Mouse (Mus musculus) embryonic facial prominence, embryonic 12.5 days (tissue): ENCODE results near the gene Coasy. TPM values are rescaled to one million over a fixed set of nuclear protein-coding genes. Genes with fewer than 3 reads are reported as not detected.

Experiments used
- ATAC-seq: fragments of 200-750 bp; cut with Nextera tagmentation; 2 replicates; pipeline ENCODE4 v1.8.0; 2017; ENCODE audit not compliant: insufficient number of reproducible peaks, insufficient read depth, low FRiP score, low TSS enrichment
- H3K27ac ChIP-seq: fragments of 300-500 bp; sonication (generic); 2 replicates; pipeline ENCODE4 v1.5.1; 2016; ENCODE audit warnings: mild to moderate bottlenecking
- H3K27me3 ChIP-seq: fragments of 300-500 bp; sonication (generic); 2 replicates; pipeline ENCODE4 v1.6.1; 2016; ENCODE audit warnings: mild to moderate bottlenecking, moderate library complexity
- H3K36me3 ChIP-seq: fragments of 300-500 bp; sonication (generic); 2 replicates; pipeline ENCODE4 v1.6.1; 2016; ENCODE audit warnings: mild to moderate bottlenecking
- H3K4me1 ChIP-seq: fragments of 300-500 bp; sonication (generic); 2 replicates; pipeline ENCODE4 v1.6.1; 2016
- H3K4me2 ChIP-seq: fragments of 300-500 bp; sonication (generic); replicated peaks from 2 replicates; pipeline ENCODE4 v1.6.1; 2016; ENCODE audit warnings: mild to moderate bottlenecking, moderate library complexity
- H3K4me3 ChIP-seq: fragments of 300-500 bp; sonication (generic); 2 replicates; pipeline ENCODE4 v1.5.1; 2016; ENCODE audit warnings: mild to moderate bottlenecking
- H3K9ac ChIP-seq: fragments of 300-500 bp; sonication (generic); 2 replicates; pipeline ENCODE4 v1.6.1; 2016; ENCODE audit warnings: mild to moderate bottlenecking, moderate library complexity
- H3K9me3 ChIP-seq: fragments of 300-500 bp; sonication (generic); 2 replicates; pipeline ENCODE4 v1.6.1; 2016; ENCODE audit warnings: mild to moderate bottlenecking, moderate library complexity
- WGBS: fragments of 180-500 bp; shearing (Covaris S2); methylation state at CpG from one replicate; pipeline ENCODE4 v1.1.7; 2016; 5-methylcytosine and 5-hydroxymethylcytosine counted together
- polyA plus RNA-seq: library from polyadenylated mRNA; unstranded; fragments of >200 nt; fragmentation: Nextera tagmentation; extraction: Ambion mirVana; gene quantifications from 2 replicates; pipeline ENCODE4 v1.2.1, GENCODE M21; 2016

Coasy gene
- polyA plus RNA-seq, 1 experiment from 2014 or later = 45.6 TPM

DNA sequence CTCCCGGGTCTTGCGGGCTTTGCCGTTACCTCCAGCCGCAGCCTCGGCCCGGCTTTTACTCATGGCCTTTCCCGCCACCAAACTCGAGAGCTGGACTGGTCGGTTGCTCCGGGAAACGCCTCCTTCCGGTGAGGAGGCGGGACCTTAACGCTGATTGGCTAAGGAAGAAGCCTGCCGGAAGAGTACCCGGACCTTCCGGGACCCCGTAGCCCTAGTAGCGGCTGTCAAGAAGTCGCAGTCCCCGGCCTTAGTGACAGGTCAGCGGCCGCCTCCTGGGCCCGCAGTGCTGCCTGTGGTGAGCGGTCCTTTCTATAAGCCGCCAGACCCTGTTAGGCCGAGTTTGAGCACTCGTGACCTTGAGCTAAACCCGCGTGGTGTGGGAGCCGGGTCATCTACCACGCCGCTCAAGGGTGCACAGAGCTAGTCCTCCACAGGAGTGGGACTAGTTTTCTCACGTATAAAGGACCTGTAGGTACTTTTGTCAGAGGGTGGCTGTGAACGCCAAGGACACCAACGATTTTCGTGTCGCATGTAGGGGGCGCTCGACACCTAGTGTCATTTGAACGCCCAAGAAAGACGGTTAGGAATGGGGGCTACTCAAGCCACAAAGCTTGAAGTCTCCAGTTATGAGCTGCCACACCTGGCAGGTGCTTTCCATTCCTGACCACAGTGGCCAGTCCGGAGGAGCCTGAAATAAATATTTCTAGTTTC, 13.1 kb downstream of the Coasy start, which contains the start of gene Psmc3ip:
Gene Psmc3ip (minus strand): TSS at position 123 of the 711 bp plus-strand sequence.
- H3K9me3 ChIP-seq = no peaks in the 10 kb centered on the region
- peak within 1 kb of the TSS; percentile 87 for H3K4me2 ChIP-seq
- peak; percentile 81 for ATAC-seq
- H3K4me3 ChIP-seq = peak within 1 kb of the TSS; percentile 72
- H3K9ac ChIP-seq = peak within 1 kb of the TSS; percentile 71
- WGBS = under 1% methylated on average over 43 of the region's 43 CpGs
- peaks cover 71% of the 10 kb centered on the region for H3K36me3 ChIP-seq
- peak within 1 kb of the TSS; percentile 69 for H3K27ac ChIP-seq
- no peaks in the 10 kb centered on the region for H3K27me3 ChIP-seq
- 0 out of 2 replicates have a peak, but pooled peaks cover 8% of the 10 kb centered on the region for H3K4me1 ChIP-seq

DNA sequence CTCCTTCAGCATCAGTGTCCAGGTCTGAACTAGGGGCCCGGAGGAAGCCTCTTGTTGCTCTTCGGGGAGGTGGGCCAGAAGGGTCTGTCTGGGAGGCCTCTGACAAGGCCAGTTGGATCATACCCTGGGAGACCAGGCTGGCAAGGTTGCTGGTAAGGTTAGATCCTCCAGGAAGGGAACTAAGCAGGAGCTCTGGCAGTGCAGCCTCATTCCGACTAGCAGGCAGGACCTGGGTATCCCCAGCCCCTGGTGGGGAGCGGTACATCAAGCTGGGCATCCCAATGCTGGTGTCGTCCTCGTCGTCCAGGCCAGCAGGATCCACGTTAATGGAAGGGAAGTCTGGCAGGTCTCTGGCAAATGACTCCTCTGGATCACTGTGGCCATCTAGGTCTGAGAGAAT, 15.9 kb downstream of the Coasy start:
- Histone ChIP-seq H3K36me3 (peaks cover 68% of the 10 kb centered on the region), H3K9me3 (no peaks in the 10 kb centered on the region), H3K4me3 (no peak overlapping the region), H3K27me3 (no peaks in the 10 kb centered on the region), H3K9ac (no peak overlapping the region), H3K4me2 (no peak overlapping the region), H3K27ac (no peak overlapping the region), H3K4me1 (0 out of 2 replicates have a peak, but pooled peaks cover 8% of the 10 kb centered on the region)
- 84% methylated on average over 8 of the region's 8 CpGs for whole genome bisulfite sequencing
- no peak for ATAC-seq

DNA sequence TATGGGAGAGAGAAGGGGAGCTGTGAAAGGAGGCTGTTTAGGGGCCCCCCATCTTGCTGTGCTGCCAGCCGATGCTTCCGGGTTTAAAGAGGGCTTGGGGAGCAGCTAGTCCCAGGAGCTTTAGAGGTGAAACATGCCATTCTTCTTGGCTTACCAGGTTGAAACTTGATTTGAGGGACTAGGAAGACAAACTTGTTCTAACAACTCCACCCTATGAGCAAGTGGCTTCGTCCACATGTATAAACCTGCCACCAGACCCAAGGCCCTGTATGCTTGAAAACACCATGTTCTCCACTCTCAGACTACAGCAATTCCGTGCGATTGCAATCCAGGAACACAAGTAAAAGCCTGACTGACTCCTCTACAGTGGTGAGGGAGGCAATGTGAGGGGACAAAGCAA, 20.6 kb downstream of the Coasy start:
- no peaks in the 10 kb centered on the region for H3K4me1 ChIP-seq
- ATAC-seq = no peak
- peak overlapping the region; percentile 19; the same call in 1 of the 2 replicates for H3K27ac ChIP-seq
- H3K27me3 ChIP-seq = no peaks in the 10 kb centered on the region
- no peaks in the 10 kb centered on the region for H3K9me3 ChIP-seq
- no peak overlapping the region for H3K4me3 ChIP-seq
- no peak overlapping the region for H3K4me2 ChIP-seq
- peaks cover 54% of the 10 kb centered on the region for H3K36me3 ChIP-seq
- no peak overlapping the region for H3K9ac ChIP-seq
- 85% methylated on average over 5 of the region's 5 CpGs for WGBS

DNA sequence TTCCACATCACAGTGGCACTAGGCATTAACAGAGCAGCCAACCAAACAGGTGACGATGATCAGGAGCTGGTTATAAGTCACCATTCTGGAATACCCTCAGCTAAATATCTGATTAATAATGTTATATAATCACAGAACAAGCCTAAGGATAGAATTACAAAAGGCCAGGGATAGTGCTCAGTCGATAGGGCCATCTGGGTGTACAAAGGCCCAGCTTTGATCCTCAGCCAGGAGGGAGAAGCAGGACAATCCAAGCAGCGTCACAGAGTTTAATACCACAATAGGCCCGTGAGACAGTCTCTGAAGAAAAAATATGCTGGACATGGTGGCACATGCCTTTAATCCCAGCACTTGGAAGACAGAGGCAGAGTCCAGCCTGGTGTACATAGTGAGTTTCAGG, 27.0 kb downstream of the Coasy start:
- H3K36me3 ChIP-seq = peaks cover 4% of the 10 kb centered on the region; the same call in 1 of the 2 replicates
- H3K9ac ChIP-seq = no peak overlapping the region
- no peak overlapping the region for H3K4me3 ChIP-seq
- no peaks in the 10 kb centered on the region for H3K4me1 ChIP-seq
- H3K27ac ChIP-seq = no peak overlapping the region
- ATAC-seq = no peak
- H3K27me3 ChIP-seq = no peaks in the 10 kb centered on the region
- no peak overlapping the region for H3K4me2 ChIP-seq
- no peaks in the 10 kb centered on the region for H3K9me3 ChIP-seq
- 85% methylated on average over 4 of the region's 4 CpGs for WGBS

DNA sequence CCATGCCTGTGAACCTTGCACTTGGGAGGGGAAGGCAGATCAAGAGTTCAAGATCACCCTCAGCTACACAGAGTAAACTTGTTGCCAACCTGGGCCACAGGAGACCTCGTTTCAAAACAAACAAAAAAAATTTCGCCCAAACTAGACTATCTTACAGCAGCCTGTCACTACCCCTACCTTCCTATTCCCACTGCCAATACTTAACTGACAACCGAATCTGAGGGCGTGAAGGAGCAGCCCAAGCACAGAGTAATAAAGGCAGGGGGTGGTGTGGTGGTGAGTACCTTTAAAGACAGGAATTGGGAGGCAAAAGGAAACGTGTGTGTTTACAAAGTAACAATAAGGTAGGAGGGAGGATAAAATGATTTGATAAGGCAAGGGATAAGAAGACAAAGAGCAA, 28.3 kb downstream of the Coasy start:
- ATAC-seq = no peak
- 69% methylated on average over 5 of the region's 5 CpGs for WGBS

DNA sequence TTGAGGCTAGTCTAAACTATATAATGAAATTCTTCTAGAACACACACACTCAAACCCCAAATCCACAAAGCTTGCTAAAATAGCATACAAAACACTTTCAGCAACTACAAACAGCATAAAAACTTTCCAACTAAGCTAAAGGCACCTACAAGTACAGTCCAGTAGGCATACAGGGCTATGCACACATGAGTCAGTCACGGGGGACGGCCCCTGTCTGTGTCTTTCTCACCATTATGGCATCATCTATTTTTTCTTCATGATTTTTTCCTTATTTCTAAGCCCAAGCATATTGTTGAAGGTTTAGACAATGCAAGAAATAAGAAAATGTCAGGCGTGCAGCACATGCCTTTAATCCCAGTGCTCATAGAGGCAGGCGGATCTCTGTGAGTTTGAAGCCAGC, 28.8 kb downstream of the Coasy start:
- no peaks in the 10 kb centered on the region for H3K27me3 ChIP-seq
- H3K4me3 ChIP-seq = no peak overlapping the region
- no peak overlapping the region for H3K9ac ChIP-seq
- peaks cover 3% of the 10 kb centered on the region; the same call in 1 of the 2 replicates for H3K4me1 ChIP-seq
- H3K36me3 ChIP-seq = peaks cover 4% of the 10 kb centered on the region; the same call in 1 of the 2 replicates
- no peaks in the 10 kb centered on the region for H3K9me3 ChIP-seq
- 88% methylated on average over 4 of the region's 4 CpGs for WGBS
- no peak overlapping the region for H3K27ac ChIP-seq
- H3K4me2 ChIP-seq = no peak overlapping the region
- ATAC-seq = no peak

More for the DNA sequence above, 28.3 kb downstream of the Coasy start:
- no peak overlapping the region for H3K4me2 ChIP-seq
- no peak overlapping the region for H3K4me3 ChIP-seq
- no peaks in the 10 kb centered on the region for H3K4me1 ChIP-seq
- H3K9me3 ChIP-seq = no peaks in the 10 kb centered on the region
- H3K36me3 ChIP-seq = peaks cover 4% of the 10 kb centered on the region; the same call in 1 of the 2 replicates
- no peaks in the 10 kb centered on the region for H3K27me3 ChIP-seq
- no peak overlapping the region for H3K9ac ChIP-seq
- no peak overlapping the region for H3K27ac ChIP-seq

DNA sequence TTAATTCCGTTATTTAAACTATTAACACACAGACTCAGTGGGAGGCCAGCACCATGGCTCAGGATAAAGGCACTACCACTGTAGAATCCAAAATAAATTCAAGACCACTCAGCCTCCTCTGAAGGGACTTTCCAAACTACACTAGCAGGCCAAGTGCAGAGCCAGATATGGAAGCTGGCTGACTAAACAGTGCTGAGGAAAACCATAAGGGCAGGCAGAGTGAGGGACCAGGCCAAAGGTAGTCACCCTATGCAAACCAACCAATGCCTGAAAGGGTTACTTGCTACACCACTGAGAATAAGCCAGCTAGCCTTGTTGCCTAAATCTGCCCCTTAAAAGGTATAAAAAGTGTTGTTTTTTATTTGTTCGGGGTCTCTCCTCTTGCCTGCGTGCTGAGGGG, 29.8 kb downstream of the Coasy start:
- Histone ChIP-seq H3K36me3 (peaks cover 9% of the 10 kb centered on the region; the same call in 1 of the 2 replicates), H3K4me3 (no peak overlapping the region), H3K9me3 (no peaks in the 10 kb centered on the region), H3K9ac (no peak overlapping the region), H3K4me1 (peaks cover 3% of the 10 kb centered on the region; the same call in 1 of the 2 replicates), H3K4me2 (no peak overlapping the region), H3K27ac (no peak overlapping the region), H3K27me3 (no peaks in the 10 kb centered on the region)
- WGBS = 91% methylated on average over 3 of the region's 3 CpGs
- no peak for ATAC-seq

DNA sequence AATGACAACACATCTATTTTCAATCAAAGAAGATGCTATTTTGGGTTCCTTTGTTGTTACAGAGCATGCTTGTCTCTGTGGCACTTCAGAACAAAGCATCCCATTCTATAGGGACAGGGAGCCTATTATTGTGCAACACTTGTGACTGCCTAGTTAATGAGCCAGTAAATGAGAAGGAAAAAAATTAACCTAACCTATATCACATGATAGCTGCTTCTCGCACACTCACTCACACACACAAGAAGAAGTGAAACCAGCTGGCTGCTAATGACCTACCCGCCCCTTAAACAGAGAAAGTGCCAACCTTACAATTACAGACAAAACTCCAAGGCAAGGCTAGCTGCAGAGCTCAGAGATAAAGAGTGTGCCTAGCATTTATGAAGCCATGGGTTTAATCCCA, 33.2 kb downstream of the Coasy start:
- no peak overlapping the region for H3K4me3 ChIP-seq
- H3K4me1 ChIP-seq = peaks cover 17% of the 10 kb centered on the region
- peaks cover 10% of the 10 kb centered on the region; the same call in 1 of the 2 replicates for H3K36me3 ChIP-seq
- no peak overlapping the region for H3K27ac ChIP-seq
- no peak for ATAC-seq
- H3K27me3 ChIP-seq = no peaks in the 10 kb centered on the region
- 79% methylated on average over 2 of the region's 2 CpGs for WGBS
- no peak overlapping the region for H3K9ac ChIP-seq
- H3K9me3 ChIP-seq = no peaks in the 10 kb centered on the region
- H3K4me2 ChIP-seq = no peak overlapping the region

DNA sequence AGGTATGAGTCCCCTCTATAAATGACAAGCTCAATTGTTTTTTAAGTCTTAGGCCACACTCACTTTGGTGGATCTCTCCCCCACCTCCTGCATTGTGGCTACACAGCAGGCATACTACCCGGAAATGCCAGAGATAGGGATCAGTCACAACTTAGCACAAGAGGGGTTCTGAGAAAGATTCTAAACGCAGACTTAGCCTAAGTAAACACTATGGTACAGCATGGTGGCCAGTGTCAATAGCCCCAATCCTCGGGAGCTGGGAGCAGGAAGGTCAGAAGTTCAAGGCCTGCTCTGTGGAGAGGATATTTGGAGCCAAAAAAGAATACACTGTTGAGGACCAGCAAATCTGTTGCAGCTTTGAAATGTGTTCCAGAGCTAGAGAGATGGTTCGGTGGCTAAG, 35.7 kb downstream of the Coasy start:
- H3K4me2 ChIP-seq = peak overlapping the region; percentile 96
- no peaks in the 10 kb centered on the region for H3K9me3 ChIP-seq
- peak overlapping the region; percentile 28 for H3K9ac ChIP-seq
- no peaks in the 10 kb centered on the region for H3K27me3 ChIP-seq
- H3K27ac ChIP-seq = no peak overlapping the region
- H3K36me3 ChIP-seq = peaks cover 15% of the 10 kb centered on the region
- H3K4me3 ChIP-seq = peak overlapping the region; percentile 92
- WGBS = 38% methylated on average over 4 of the region's 4 CpGs
- ATAC-seq = no peak
- peaks cover 27% of the 10 kb centered on the region for H3K4me1 ChIP-seq

DNA sequence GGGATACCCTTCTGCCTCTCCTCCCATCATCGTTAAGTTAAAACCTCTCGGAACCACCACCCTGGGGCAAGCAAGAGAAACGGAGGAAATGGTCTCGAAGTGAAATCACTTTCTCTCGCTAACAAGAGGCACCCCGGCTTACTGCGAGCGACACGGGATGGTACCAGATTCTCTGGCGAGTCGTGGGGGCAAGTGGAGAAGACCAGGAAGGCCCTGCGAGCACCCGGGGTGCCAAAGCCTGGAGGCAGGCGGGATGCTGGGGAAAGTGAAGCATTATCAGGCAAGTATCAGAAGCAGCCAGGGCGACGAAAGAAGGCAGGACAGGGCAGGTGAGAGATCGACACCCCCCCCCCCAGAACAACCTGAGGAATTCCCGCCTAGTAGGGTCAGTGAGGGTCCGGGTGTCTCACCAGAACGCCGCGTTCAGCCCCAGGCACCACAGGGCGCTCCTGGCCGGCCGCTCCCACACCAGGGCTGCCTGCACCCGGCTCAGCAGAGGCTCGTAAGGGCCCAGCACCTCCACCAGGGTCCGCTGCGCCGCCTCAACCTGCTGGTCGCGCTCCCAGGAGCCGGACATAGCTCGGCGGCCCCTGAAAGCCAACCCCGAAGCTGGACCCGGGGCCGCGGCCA, 36.9 kb downstream of the Coasy start:
- whole genome bisulfite sequencing = under 1% methylated on average over 35 of the region's 39 CpGs
- H3K36me3 ChIP-seq = peaks cover 24% of the 10 kb centered on the region
- peak overlapping the region; percentile 92 for H3K4me3 ChIP-seq
- no peaks in the 10 kb centered on the region for H3K27me3 ChIP-seq
- H3K27ac ChIP-seq = peak overlapping the region; percentile 86
- H3K4me2 ChIP-seq = peak overlapping the region; percentile 96
- H3K4me1 ChIP-seq = peaks cover 27% of the 10 kb centered on the region
- peak; percentile 79; the same call in 1 of the 2 replicates for ATAC-seq
- peak overlapping the region; percentile 93 for H3K9ac ChIP-seq
- no peaks in the 10 kb centered on the region for H3K9me3 ChIP-seq

DNA sequence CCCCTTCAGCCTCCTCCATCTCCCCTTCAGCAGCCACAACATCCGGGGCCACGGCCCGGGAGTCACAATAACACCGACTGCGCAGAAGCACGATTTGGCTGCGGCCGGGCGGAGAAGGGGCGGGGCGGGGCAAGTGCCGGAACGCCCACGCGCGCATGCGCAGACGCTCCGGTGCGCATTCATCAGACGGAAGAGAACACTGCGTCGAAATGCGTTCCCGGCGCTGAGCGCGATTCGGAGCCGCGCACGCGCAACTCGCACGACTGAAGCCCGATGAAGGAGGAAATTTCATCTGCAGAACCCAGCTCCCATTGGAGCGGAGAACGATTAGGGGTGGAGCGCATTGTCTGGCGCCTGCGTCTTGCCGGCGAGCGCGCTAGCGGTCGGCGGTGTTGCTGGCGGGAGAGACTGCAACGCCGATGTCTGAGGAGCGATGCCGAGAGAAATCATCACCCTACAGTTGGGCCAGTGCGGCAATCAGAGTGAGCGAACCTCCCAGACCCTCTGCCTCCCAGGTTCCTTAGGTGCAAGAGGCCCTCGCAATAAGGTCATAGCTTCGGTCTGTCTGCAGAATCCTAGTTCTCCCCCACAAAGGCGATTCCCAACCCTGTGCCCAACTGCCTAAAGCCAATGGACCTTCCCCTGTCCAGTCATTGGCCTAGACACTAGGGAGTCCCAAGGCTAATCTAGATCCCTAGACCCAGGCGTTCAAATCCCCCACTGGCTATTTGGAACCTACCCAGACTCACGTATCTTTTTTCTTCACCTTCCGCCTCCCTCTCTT, 37.6 kb downstream of the Coasy start, which contains the start of the genes Retreg3 and Tubg1:
Gene Retreg3 (minus strand): TSS at position 133 of the 784 bp plus-strand sequence.
Gene Tubg1 (plus strand): TSS at position 178 of the 784 bp plus-strand sequence.
- peak; percentile 92 for ATAC-seq
- WGBS = under 1% methylated on average over 61 of the region's 61 CpGs

More for the DNA sequence above, 37.6 kb downstream of the Coasy start, which contains the start of the genes Retreg3 and Tubg1:
- Histone ChIP-seq H3K27ac (peak within 1 kb of the TSS; percentile 86), H3K9ac (peak within 1 kb of the TSS; percentile 93), H3K9me3 (no peaks in the 10 kb centered on the region), H3K4me2 (peak within 1 kb of the TSS; percentile 96), H3K36me3 (peaks cover 29% of the 10 kb centered on the region), H3K4me1 (peaks cover 27% of the 10 kb centered on the region), H3K27me3 (no peaks in the 10 kb centered on the region), H3K4me3 (peak within 1 kb of the TSS; percentile 92)
